Mouse (Mus musculus): ENCODE results near the gene Lcn9. TPM values are rescaled to one million over a fixed set of nuclear protein-coding genes. Genes with fewer than 3 reads are reported as not detected.

The Lcn9 gene
- not detected in 2 replicates for polyA plus RNA-seq (2014; fragmentation: Nextera tagmentation; extraction: Ambion mirVana)

- Histone ChIP-seq H3K4me1 (ENCODE audit: control insufficient read depth, insufficient read depth, low read length) (no peaks in the 10 kb centered on the region), H3K36me3 (ENCODE audit: control insufficient read depth, insufficient read depth, low read length) (no peaks in the 10 kb centered on the region), H3K9me3 (ENCODE audit: control insufficient read depth, low read length) (no peaks in the 10 kb centered on the region), H3K27ac (ENCODE audit: low read depth, low read length) (no peak within 1 kb of the TSS), H3K27me3 (ENCODE audit: control insufficient read depth, insufficient read depth, low read length) (no peaks in the 10 kb centered on the region), H3K9ac (replicated peaks; ENCODE audit: low read depth, low read length) (no peak within 1 kb of the TSS), H3K4me3 (ENCODE audit: low read depth, low read length) (no peak within 1 kb of the TSS), H3K4me2 (ENCODE audit: low read depth, low read length) (no peak within 1 kb of the TSS)
- no peak for ATAC-seq (ENCODE audit: low read depth)
- 79% methylated on average over 1 of the region's 1 CpGs for WGBS
Measured at GRCm38 (mm10) chr2:25822806-25823205, at the start of gene Lcn9. TSS of gene Lcn9 (plus strand) at chr2:25823153.

- Histone ChIP-seq H3K27me3 (ENCODE audit: control insufficient read depth, insufficient read depth, low read length) (no peaks in the 10 kb centered on the region), H3K9me3 (ENCODE audit: control insufficient read depth, low read length) (no peaks in the 10 kb centered on the region), H3K9ac (replicated peaks; ENCODE audit: low read depth, low read length) (no peak overlapping the region), H3K4me2 (ENCODE audit: low read depth, low read length) (no peak overlapping the region), H3K36me3 (ENCODE audit: control insufficient read depth, insufficient read depth, low read length) (no peaks in the 10 kb centered on the region), H3K4me1 (ENCODE audit: control insufficient read depth, insufficient read depth, low read length) (no peaks in the 10 kb centered on the region), H3K27ac (ENCODE audit: low read depth, low read length) (no peak overlapping the region), H3K4me3 (ENCODE audit: low read depth, low read length) (no peak overlapping the region)
- WGBS = 96% methylated on average over 2 of the region's 2 CpGs
- no peak for ATAC-seq (ENCODE audit: low read depth)
Measured at GRCm38 (mm10) chr2:25773507-25773906, 49.4 kb upstream of the Lcn9 start.

GRCm38 (mm10) chr2:25774640-25775039 is 48.3 kb upstream of the Lcn9 start:
- Histone ChIP-seq H3K9ac (replicated peaks; ENCODE audit: low read depth, low read length) (no peak overlapping the region), H3K4me3 (ENCODE audit: low read depth, low read length) (no peak overlapping the region), H3K27ac (ENCODE audit: low read depth, low read length) (no peak overlapping the region), H3K27me3 (ENCODE audit: control insufficient read depth, insufficient read depth, low read length) (no peaks in the 10 kb centered on the region), H3K9me3 (ENCODE audit: control insufficient read depth, low read length) (no peaks in the 10 kb centered on the region), H3K4me1 (ENCODE audit: control insufficient read depth, insufficient read depth, low read length) (no peaks in the 10 kb centered on the region), H3K4me2 (ENCODE audit: low read depth, low read length) (no peak overlapping the region), H3K36me3 (ENCODE audit: control insufficient read depth, insufficient read depth, low read length) (no peaks in the 10 kb centered on the region)
- ATAC-seq (ENCODE audit: low read depth) = no peak
- WGBS = 81% methylated on average over 2 of the region's 2 CpGs

- no peaks in the 10 kb centered on the region for H3K36me3 ChIP-seq (ENCODE audit: control insufficient read depth, insufficient read depth, low read length)
- no peaks in the 10 kb centered on the region for H3K27me3 ChIP-seq (ENCODE audit: control insufficient read depth, insufficient read depth, low read length)
- no peak overlapping the region for H3K27ac ChIP-seq (ENCODE audit: low read depth, low read length)
- no peaks in the 10 kb centered on the region for H3K4me1 ChIP-seq (ENCODE audit: control insufficient read depth, insufficient read depth, low read length)
- no peak overlapping the region for H3K9ac ChIP-seq (replicated peaks; ENCODE audit: low read depth, low read length)
- no peak for ATAC-seq (ENCODE audit: low read depth)
- WGBS = 82% methylated on average over 3 of the region's 3 CpGs
- no peak overlapping the region for H3K4me3 ChIP-seq (ENCODE audit: low read depth, low read length)
- H3K9me3 ChIP-seq (ENCODE audit: control insufficient read depth, low read length) = no peaks in the 10 kb centered on the region
- H3K4me2 ChIP-seq (ENCODE audit: low read depth, low read length) = no peak overlapping the region
Measured at GRCm38 (mm10) chr2:25775991-25776390, 47.0 kb upstream of the Lcn9 start.

- 91% methylated on average over 1 of the region's 1 CpGs for WGBS
- H3K27me3 ChIP-seq (ENCODE audit: control insufficient read depth, insufficient read depth, low read length) = no peaks in the 10 kb centered on the region
- no peak for ATAC-seq (ENCODE audit: low read depth)
Measured at GRCm38 (mm10) chr2:25776717-25777116, 46.2 kb upstream of the Lcn9 start, which contains the start of gene Lcn11. TSS of gene Lcn11 (plus strand) at chr2:25777017.

GRCm38 (mm10) chr2:25779076-25779475 is 43.9 kb upstream of the Lcn9 start:
- Histone ChIP-seq H3K27ac (ENCODE audit: low read depth, low read length) (no peak overlapping the region), H3K4me1 (ENCODE audit: control insufficient read depth, insufficient read depth, low read length) (no peaks in the 10 kb centered on the region), H3K36me3 (ENCODE audit: control insufficient read depth, insufficient read depth, low read length) (no peaks in the 10 kb centered on the region), H3K27me3 (ENCODE audit: control insufficient read depth, insufficient read depth, low read length) (no peaks in the 10 kb centered on the region), H3K4me3 (ENCODE audit: low read depth, low read length) (no peak overlapping the region), H3K9ac (replicated peaks; ENCODE audit: low read depth, low read length) (no peak overlapping the region), H3K4me2 (ENCODE audit: low read depth, low read length) (no peak overlapping the region), H3K9me3 (ENCODE audit: control insufficient read depth, low read length) (no peaks in the 10 kb centered on the region)
- no peak for ATAC-seq (ENCODE audit: low read depth)
- 94% methylated on average over 9 of the region's 9 CpGs for WGBS

More at GRCm38 (mm10) chr2:25776717-25777116, 46.2 kb upstream of the Lcn9 start, which contains the start of gene Lcn11:
- no peaks in the 10 kb centered on the region for H3K36me3 ChIP-seq (ENCODE audit: control insufficient read depth, insufficient read depth, low read length)
- no peak within 1 kb of the TSS for H3K4me2 ChIP-seq (ENCODE audit: low read depth, low read length)
- no peaks in the 10 kb centered on the region for H3K4me1 ChIP-seq (ENCODE audit: control insufficient read depth, insufficient read depth, low read length)
- H3K9ac ChIP-seq (replicated peaks; ENCODE audit: low read depth, low read length) = no peak within 1 kb of the TSS
- no peak within 1 kb of the TSS for H3K4me3 ChIP-seq (ENCODE audit: low read depth, low read length)
- H3K27ac ChIP-seq (ENCODE audit: low read depth, low read length) = no peak within 1 kb of the TSS
- H3K9me3 ChIP-seq (ENCODE audit: control insufficient read depth, low read length) = no peaks in the 10 kb centered on the region

- H3K4me2 ChIP-seq (ENCODE audit: low read depth, low read length) = no peak overlapping the region
- H3K9ac ChIP-seq (replicated peaks; ENCODE audit: low read depth, low read length) = no peak overlapping the region
- 62% methylated on average over 4 of the region's 4 CpGs for WGBS
- H3K9me3 ChIP-seq (ENCODE audit: control insufficient read depth, low read length) = no peaks in the 10 kb centered on the region
- no peak overlapping the region for H3K27ac ChIP-seq (ENCODE audit: low read depth, low read length)
- H3K36me3 ChIP-seq (ENCODE audit: control insufficient read depth, insufficient read depth, low read length) = no peaks in the 10 kb centered on the region
- H3K27me3 ChIP-seq (ENCODE audit: control insufficient read depth, insufficient read depth, low read length) = no peaks in the 10 kb centered on the region
- ATAC-seq (ENCODE audit: low read depth) = no peak
- no peaks in the 10 kb centered on the region for H3K4me1 ChIP-seq (ENCODE audit: control insufficient read depth, insufficient read depth, low read length)
- no peak overlapping the region for H3K4me3 ChIP-seq (ENCODE audit: low read depth, low read length)
Measured at GRCm38 (mm10) chr2:25780921-25781320, 42.0 kb upstream of the Lcn9 start.

- 91% methylated on average over 3 of the region's 3 CpGs for WGBS
- Histone ChIP-seq H3K4me1 (ENCODE audit: control insufficient read depth, insufficient read depth, low read length) (no peaks in the 10 kb centered on the region), H3K27me3 (ENCODE audit: control insufficient read depth, insufficient read depth, low read length) (no peaks in the 10 kb centered on the region), H3K4me3 (ENCODE audit: low read depth, low read length) (no peak within 1 kb of the TSS), H3K9ac (replicated peaks; ENCODE audit: low read depth, low read length) (no peak within 1 kb of the TSS), H3K27ac (ENCODE audit: low read depth, low read length) (no peak within 1 kb of the TSS), H3K36me3 (ENCODE audit: control insufficient read depth, insufficient read depth, low read length) (no peaks in the 10 kb centered on the region), H3K9me3 (ENCODE audit: control insufficient read depth, low read length) (no peaks in the 10 kb centered on the region), H3K4me2 (ENCODE audit: low read depth, low read length) (no peak within 1 kb of the TSS)
- no peak for ATAC-seq (ENCODE audit: low read depth)
Measured at GRCm38 (mm10) chr2:25781957-25782356, 41.0 kb upstream of the Lcn9 start, which contains the start of gene Gm13539. TSS of gene Gm13539 (plus strand) at chr2:25782257.

GRCm38 (mm10) chr2:25785573-25786322 is 37.2 kb upstream of the Lcn9 start:
- Histone ChIP-seq H3K9ac (replicated peaks; ENCODE audit: low read depth, low read length) (no peak overlapping the region), H3K27me3 (ENCODE audit: control insufficient read depth, insufficient read depth, low read length) (no peaks in the 10 kb centered on the region), H3K4me2 (ENCODE audit: low read depth, low read length) (no peak overlapping the region), H3K27ac (ENCODE audit: low read depth, low read length) (no peak overlapping the region), H3K36me3 (ENCODE audit: control insufficient read depth, insufficient read depth, low read length) (no peaks in the 10 kb centered on the region), H3K4me3 (ENCODE audit: low read depth, low read length) (no peak overlapping the region), H3K9me3 (ENCODE audit: control insufficient read depth, low read length) (no peaks in the 10 kb centered on the region), H3K4me1 (ENCODE audit: control insufficient read depth, insufficient read depth, low read length) (no peaks in the 10 kb centered on the region)
- WGBS = 74% methylated on average over 5 of the region's 5 CpGs
- ATAC-seq (ENCODE audit: low read depth) = no peak

Data from neural tube, embryonic 14.5 days (tissue).